Mouse (Mus musculus) kidney, adult 2 months (tissue): ENCODE data around the gene Hinfp. TPM values are rescaled to one million over a fixed set of nuclear protein-coding genes. Genes with fewer than 3 reads are reported as not detected.

Source experiments
- DNase-seq: peaks from one replicate; pipeline ENCODE4 v3.0.0; 2021
- H3K27ac ChIP-seq: fragments of 200-500 bp; 2 replicates; pipeline ENCODE4 v1.5.1; 2012; ENCODE audit warnings: low read depth, low read length, control low read depth, inconsistent platforms; ENCODE audit not compliant: insufficient read depth
- H3K27me3 ChIP-seq: fragments of 200-500 bp; replicated peaks from 2 replicates; pipeline ENCODE4 v1.6.1; 2012; ENCODE audit warnings: mild to moderate bottlenecking, moderate library complexity, low read length, inconsistent platforms; ENCODE audit not compliant: control insufficient read depth, insufficient read depth
- H3K36me3 ChIP-seq: fragments of 200-500 bp; 2 replicates; pipeline ENCODE4 v1.6.1; 2012; ENCODE audit warnings: mild to moderate bottlenecking, moderate library complexity, low read length, inconsistent platforms; ENCODE audit not compliant: control insufficient read depth, insufficient read depth
- H3K4me1 ChIP-seq: fragments of 200-500 bp; 2 replicates; pipeline ENCODE4 v1.6.1; 2011; ENCODE audit warnings: low read length; ENCODE audit not compliant: control insufficient read depth, insufficient read depth
- H3K4me3 ChIP-seq: fragments of 200-500 bp; 2 replicates; pipeline ENCODE4 v1.5.1; 2011; ENCODE audit warnings: mild to moderate bottlenecking, low read depth, low read length, control low read depth; ENCODE audit not compliant: insufficient read depth
- CTCF ChIP-seq: fragments of 200-500 bp; conservative IDR thresholded peaks from 2 replicates; pipeline ENCODE4 v1.5.1; 2011; ENCODE audit warnings: low read depth, mild to moderate bottlenecking, control low read depth, low read length, moderate library complexity, mixed read lengths; ENCODE audit not compliant: insufficient read depth, insufficient read length
- POLR2A ChIP-seq: fragments of 200-500 bp; IDR thresholded peaks from one replicate; pipeline ENCODE4 v1.6.1; 2011; ENCODE audit warnings: low read depth, low read length, control low read depth
- WGBS: fragments of 180-500 bp; shearing (Covaris S2); methylation state at CpG from one replicate; pipeline ENCODE4 v1.1.7; 2018; 5-methylcytosine and 5-hydroxymethylcytosine counted together
- polyA plus RNA-seq: library from polyadenylated mRNA; depleted of rRNA; stranded (reverse); fragments of >200 nt; gene quantifications from 2 replicates; pipeline ENCODE4 v1.2.3, GENCODE M21; 2012

Gene Hinfp
- polyA plus RNA-seq, 1 experiment = 14.4 TPM

- Histone ChIP-seq H3K36me3 (peaks cover 10% of the 10 kb centered on the region), H3K27me3 (no peaks in the 10 kb centered on the region), H3K27ac (peak overlapping the region; percentile 93), H3K4me1 (peaks cover 9% of the 10 kb centered on the region), H3K4me3 (peak overlapping the region; percentile 98)
- peak; percentile 91 for DNase-seq
- no peak for TF ChIP-seq POLR2A
- 0 out of 2 replicates have a peak, but pooled peaks have one; percentile 4 for TF ChIP-seq CTCF
- 36% methylated on average over 5 of the region's 5 CpGs for WGBS
These were observed 12.8 kb upstream of the Hinfp start for GRCm38 (mm10) chr9:44318076-44318825.

- Histone ChIP-seq H3K4me3 (peak overlapping the region; percentile 98; the same call in 1 of the 2 replicates), H3K36me3 (peaks cover 12% of the 10 kb centered on the region), H3K27me3 (no peaks in the 10 kb centered on the region), H3K4me1 (peaks cover 9% of the 10 kb centered on the region), H3K27ac (peak overlapping the region; percentile 69)
- DNase-seq = no peak
- WGBS = 71% methylated on average over 4 of the region's 4 CpGs
- no peak for TF ChIP-seq POLR2A
- TF ChIP-seq CTCF = no peak
These were observed 12.0 kb upstream of the Hinfp start for GRCm38 (mm10) chr9:44317452-44317851.

- WGBS = 91% methylated on average over 18 of the region's 18 CpGs
- peaks cover 3% of the 10 kb centered on the region for H3K4me1 ChIP-seq
- no peaks in the 10 kb centered on the region for H3K27me3 ChIP-seq
- no peak for DNase-seq
- H3K4me3 ChIP-seq = no peak overlapping the region
- no peak for TF ChIP-seq POLR2A
- no peak for TF ChIP-seq CTCF
- H3K36me3 ChIP-seq = peaks cover 12% of the 10 kb centered on the region
- H3K27ac ChIP-seq = no peak overlapping the region
These were observed 9.4 kb upstream of the Hinfp start for GRCm38 (mm10) chr9:44314910-44315309.

- H3K27ac ChIP-seq = no peak overlapping the region
- 92% methylated on average over 4 of the region's 4 CpGs for WGBS
- TF ChIP-seq POLR2A = no peak
- no peak for TF ChIP-seq CTCF
- H3K4me3 ChIP-seq = no peak overlapping the region
- DNase-seq = no peak
- H3K4me1 ChIP-seq = peaks cover 3% of the 10 kb centered on the region
- peaks cover 12% of the 10 kb centered on the region for H3K36me3 ChIP-seq
- H3K27me3 ChIP-seq = no peaks in the 10 kb centered on the region
These were observed 8.7 kb upstream of the Hinfp start for GRCm38 (mm10) chr9:44314257-44314547.

GRCm38 (mm10) chr9:44313476-44314256, 8.2 kb upstream of the Hinfp start:
- H3K4me3 ChIP-seq = no peak overlapping the region
- WGBS = 79% methylated on average over 19 of the region's 19 CpGs
- no peak for DNase-seq
- TF ChIP-seq POLR2A = no peak
- TF ChIP-seq CTCF = no peak
- H3K27ac ChIP-seq = no peak overlapping the region
- peaks cover 12% of the 10 kb centered on the region for H3K36me3 ChIP-seq
- no peaks in the 10 kb centered on the region for H3K27me3 ChIP-seq
- H3K4me1 ChIP-seq = peaks cover 3% of the 10 kb centered on the region

- peak overlapping the region; percentile 27 for H3K4me3 ChIP-seq
- peak overlapping the region; percentile 81 for H3K27ac ChIP-seq
- 46% methylated on average over 27 of the region's 27 CpGs for WGBS
- TF ChIP-seq CTCF (no peak), POLR2A (no peak)
- H3K4me1 ChIP-seq = no peaks in the 10 kb centered on the region
- peaks cover 9% of the 10 kb centered on the region; the same call in 1 of the 2 replicates for H3K36me3 ChIP-seq
- no peaks in the 10 kb centered on the region for H3K27me3 ChIP-seq
- peak; percentile 78 for DNase-seq
These were observed 6.0 kb upstream of the Hinfp start for GRCm38 (mm10) chr9:44311136-44312134.
